Mouse (Mus musculus): ENCODE data around the gene Celf2. TPM values are rescaled to one million over a fixed set of nuclear protein-coding genes. Genes with fewer than 3 reads are reported as not detected.

The Celf2 gene
- polyA plus RNA-seq, 1 experiment = 127 TPM

DNA sequence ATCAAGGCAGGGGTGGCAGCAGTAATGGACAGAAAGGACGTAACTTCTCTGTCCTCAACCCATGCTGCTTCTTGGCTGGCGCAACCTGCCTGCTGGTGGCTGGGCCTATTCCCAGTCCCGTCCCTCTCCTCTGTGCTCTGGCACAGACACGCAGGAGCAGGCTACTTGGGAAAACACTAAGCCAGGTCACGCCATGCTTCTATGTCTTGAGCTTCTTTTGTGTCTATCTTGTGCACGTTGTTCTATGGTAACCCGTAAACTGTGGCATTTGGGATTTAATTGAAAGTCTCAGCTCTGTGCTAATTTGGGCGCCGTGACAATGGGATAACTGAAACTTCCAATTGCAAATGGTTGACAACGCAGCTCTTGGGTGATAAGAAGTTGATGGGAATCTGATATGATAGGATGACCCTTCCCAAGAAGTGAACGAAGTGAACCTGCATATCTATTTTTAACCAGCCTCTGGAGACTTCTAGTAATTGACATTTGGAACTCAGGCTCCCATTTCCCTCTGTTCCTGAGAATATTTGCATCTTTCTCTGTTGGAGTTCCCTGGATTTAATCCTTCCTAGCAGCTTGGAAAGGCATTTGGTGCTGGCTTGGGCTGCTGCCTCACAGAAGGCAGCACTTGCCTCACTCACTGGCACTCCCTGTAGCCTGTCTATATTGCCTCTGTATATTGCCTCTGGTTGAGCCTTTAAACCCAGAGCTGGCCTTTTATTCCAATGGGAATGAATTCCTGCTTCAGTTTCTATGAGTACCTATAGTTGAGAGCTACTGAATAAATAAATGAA is 335.9 kb downstream of the Celf2 start:
- Histone ChIP-seq H3K4me1 (ENCODE audit: control insufficient read depth, insufficient read depth, low read length) (no peaks in the 10 kb centered on the region), H3K27ac (ENCODE audit: insufficient read depth, low read depth, low read length) (no peak overlapping the region), H3K4me3 (ENCODE audit: insufficient read depth, low read length) (no peak overlapping the region)
- TF ChIP-seq CTCF (IDR thresholded peaks at IDR 0.05; ENCODE audit: low read depth, low read length) (no peak), POLR2A (IDR thresholded peaks at IDR 0.05; ENCODE audit: borderline replicate concordance, low read depth, low read length) (no peak)

DNA sequence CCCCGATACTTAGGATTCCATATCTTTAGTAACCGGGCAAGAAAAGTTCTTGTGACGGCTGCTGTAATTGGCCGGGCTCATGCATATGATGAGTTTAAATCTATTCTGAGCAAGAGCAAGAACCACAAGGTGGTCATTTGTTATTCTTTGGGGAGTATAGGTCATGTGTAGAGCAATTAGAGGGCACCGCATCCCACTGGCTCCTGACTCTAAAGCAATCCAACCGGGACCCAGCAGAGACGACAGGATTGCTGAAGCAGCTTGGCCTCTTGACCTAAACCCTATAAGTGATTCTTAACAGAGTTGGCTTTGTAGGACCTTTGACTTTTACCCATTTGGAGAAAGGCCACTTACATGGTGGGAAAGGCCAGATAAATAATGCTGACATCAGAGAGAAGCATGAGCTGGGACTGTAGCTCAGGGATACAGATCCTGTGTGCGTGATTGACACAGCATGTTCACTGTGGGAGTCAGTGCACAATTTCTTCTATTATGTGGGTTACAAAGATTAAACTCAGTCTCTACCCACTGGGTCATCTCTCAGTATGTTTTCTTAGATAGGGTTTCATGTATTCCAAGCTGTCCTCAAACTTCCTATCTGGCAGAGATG is 338.2 kb downstream of the Celf2 start:
- no peak overlapping the region for H3K4me3 ChIP-seq (ENCODE audit: insufficient read depth, low read length)
- H3K27ac ChIP-seq (ENCODE audit: insufficient read depth, low read depth, low read length) = no peak overlapping the region
- TF ChIP-seq CTCF (IDR thresholded peaks at IDR 0.05; ENCODE audit: low read depth, low read length) = no peak
- no peak for TF ChIP-seq POLR2A (IDR thresholded peaks at IDR 0.05; ENCODE audit: borderline replicate concordance, low read depth, low read length)
- no peaks in the 10 kb centered on the region for H3K4me1 ChIP-seq (ENCODE audit: control insufficient read depth, insufficient read depth, low read length)

DNA sequence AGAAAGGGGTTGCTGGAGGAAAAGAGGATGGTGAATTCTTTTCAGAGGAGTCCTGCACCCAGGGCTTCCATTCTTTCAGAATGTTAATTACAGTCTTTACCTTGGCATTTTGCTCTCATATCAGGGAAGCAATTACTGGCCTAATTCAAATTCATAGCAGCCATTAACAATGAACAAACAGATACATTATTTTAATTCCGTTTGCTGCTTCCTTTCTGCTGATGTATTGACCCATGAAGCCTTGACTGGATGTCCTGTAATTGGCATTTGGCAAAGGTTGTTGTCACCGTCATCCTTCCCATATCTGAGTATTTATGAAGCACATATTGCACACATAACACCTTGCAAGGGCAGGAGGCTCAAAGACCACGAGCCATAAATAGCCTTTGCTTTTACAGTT is 343.6 kb downstream of the Celf2 start:
- TF ChIP-seq POLR2A (IDR thresholded peaks at IDR 0.05; ENCODE audit: borderline replicate concordance, low read depth, low read length) = no peak
- no peak for TF ChIP-seq CTCF (IDR thresholded peaks at IDR 0.05; ENCODE audit: low read depth, low read length)
- H3K4me3 ChIP-seq (ENCODE audit: insufficient read depth, low read length) = no peak overlapping the region
- no peak overlapping the region for H3K27ac ChIP-seq (ENCODE audit: insufficient read depth, low read depth, low read length)
- no peaks in the 10 kb centered on the region for H3K4me1 ChIP-seq (ENCODE audit: control insufficient read depth, insufficient read depth, low read length)

DNA sequence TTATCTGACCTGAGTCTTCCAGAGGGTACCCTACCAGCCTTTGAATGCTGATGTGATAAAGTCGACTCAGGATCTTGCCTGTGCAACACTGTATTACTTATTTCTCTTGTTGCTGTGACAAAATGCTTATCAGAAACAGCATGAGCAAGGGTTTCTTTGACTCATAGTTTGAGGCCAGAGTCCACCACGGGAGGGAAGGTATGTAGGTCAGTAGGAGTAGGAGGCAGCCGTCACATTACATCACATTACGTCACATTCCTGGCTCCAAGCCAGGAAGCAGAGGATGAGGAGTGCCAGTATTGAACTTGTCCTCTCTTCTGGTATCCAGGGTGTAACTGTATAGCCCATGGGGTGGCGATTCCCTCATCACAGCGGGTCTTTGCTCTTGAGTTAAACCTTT is 349.3 kb downstream of the Celf2 start:
- Histone ChIP-seq H3K4me3 (ENCODE audit: insufficient read depth, low read length) (no peak overlapping the region), H3K27ac (ENCODE audit: insufficient read depth, low read depth, low read length) (no peak overlapping the region), H3K4me1 (ENCODE audit: control insufficient read depth, insufficient read depth, low read length) (no peaks in the 10 kb centered on the region)
- TF ChIP-seq CTCF (IDR thresholded peaks at IDR 0.05; ENCODE audit: low read depth, low read length) (no peak), POLR2A (IDR thresholded peaks at IDR 0.05; ENCODE audit: borderline replicate concordance, low read depth, low read length) (no peak)

DNA sequence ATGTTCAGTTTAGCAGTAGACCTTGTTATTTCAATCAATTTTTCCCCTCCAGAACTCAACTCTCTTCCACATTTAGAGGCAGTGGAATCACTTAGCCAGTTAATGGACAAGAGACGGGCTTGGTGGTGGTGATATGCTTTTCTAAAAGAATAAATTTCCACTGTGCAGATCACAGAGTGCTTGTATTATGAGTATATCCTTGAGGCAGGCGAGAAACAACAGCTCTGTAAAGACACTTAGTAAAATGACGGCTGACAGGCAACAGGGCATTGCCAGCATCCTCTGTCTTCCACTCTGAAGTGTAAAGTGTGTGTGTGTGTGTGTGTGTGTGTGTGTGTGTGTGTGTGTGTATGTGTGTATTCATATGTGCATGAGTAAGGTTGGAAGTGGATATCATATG is 362.1 kb downstream of the Celf2 start:
- Histone ChIP-seq H3K27ac (ENCODE audit: insufficient read depth, low read depth, low read length) (no peak overlapping the region), H3K4me1 (ENCODE audit: control insufficient read depth, insufficient read depth, low read length) (no peaks in the 10 kb centered on the region), H3K4me3 (ENCODE audit: insufficient read depth, low read length) (no peak overlapping the region)
- TF ChIP-seq CTCF (IDR thresholded peaks at IDR 0.05; ENCODE audit: low read depth, low read length) (no peak), POLR2A (IDR thresholded peaks at IDR 0.05; ENCODE audit: borderline replicate concordance, low read depth, low read length) (no peak)

DNA sequence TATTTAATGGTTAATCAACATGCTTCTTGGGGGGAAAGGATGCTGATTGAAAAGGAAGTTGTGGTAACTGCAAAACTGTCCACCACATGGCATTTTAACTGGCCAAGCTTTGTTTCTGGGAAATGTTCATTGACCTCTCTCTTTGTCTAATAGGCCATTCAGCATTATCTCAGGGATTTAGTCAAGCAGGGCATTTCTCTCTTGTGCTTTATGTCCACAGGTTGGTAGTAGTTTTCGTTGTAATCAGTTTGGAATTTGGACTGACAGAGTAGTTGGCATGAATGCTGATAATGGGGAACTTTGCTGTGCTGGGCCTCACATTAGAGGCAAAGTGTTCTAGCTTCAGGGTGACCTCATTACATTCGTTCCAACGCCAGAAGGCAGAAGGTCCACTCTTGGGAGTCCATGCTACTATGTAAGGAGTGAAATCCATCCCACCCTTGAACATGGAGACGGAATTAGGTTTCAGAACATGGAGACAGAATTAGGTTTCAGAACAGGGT is 363.8 kb downstream of the Celf2 start:
- Histone ChIP-seq H3K27ac (ENCODE audit: insufficient read depth, low read depth, low read length) (no peak overlapping the region), H3K4me3 (ENCODE audit: insufficient read depth, low read length) (no peak overlapping the region), H3K4me1 (ENCODE audit: control insufficient read depth, insufficient read depth, low read length) (no peaks in the 10 kb centered on the region)
- TF ChIP-seq CTCF (IDR thresholded peaks at IDR 0.05; ENCODE audit: low read depth, low read length) = no peak
- no peak for TF ChIP-seq POLR2A (IDR thresholded peaks at IDR 0.05; ENCODE audit: borderline replicate concordance, low read depth, low read length)

DNA sequence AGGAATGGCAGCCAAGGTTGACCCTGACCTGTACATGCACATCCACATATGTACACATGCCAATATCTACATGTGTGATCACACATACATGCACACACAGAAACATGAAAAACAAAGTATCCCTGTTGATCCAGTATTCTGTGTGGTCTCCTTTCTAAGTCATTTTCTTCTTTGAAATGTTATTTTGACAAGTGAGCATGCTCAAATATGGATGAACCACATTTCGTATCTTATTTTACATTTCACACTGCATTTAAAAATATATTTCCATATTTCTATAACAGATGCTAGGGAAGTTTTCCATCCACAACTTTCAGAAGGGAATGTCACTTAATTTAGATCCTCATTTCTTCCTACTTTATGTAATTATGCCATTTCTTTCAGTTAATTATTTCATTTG is 364.5 kb downstream of the Celf2 start:
- H3K27ac ChIP-seq (ENCODE audit: insufficient read depth, low read depth, low read length) = no peak overlapping the region
- TF ChIP-seq CTCF (IDR thresholded peaks at IDR 0.05; ENCODE audit: low read depth, low read length) (no peak), POLR2A (IDR thresholded peaks at IDR 0.05; ENCODE audit: borderline replicate concordance, low read depth, low read length) (no peak)
- H3K4me1 ChIP-seq (ENCODE audit: control insufficient read depth, insufficient read depth, low read length) = no peaks in the 10 kb centered on the region
- no peak overlapping the region for H3K4me3 ChIP-seq (ENCODE audit: insufficient read depth, low read length)

DNA sequence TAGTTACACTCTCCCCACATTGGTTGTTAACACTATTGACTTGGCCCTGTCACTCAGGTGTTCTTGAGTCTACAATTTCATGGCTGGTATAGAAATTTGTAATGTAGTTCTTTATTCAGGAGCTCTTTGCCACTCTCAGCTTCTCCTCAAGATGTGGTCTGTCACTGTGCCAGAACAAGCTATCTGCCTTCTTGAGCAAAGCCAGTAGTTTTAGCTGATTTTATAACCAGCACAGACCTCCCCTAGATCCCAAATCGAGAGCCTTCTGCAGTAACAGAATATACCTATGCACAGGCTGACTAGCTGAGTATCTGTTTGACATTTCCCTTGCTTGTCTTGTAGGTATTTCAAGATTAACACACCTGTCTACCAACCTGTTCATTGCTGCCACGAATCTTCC is 386.0 kb downstream of the Celf2 start:
- TF ChIP-seq CTCF (IDR thresholded peaks at IDR 0.05; ENCODE audit: low read depth, low read length) = no peak
- no peak for TF ChIP-seq POLR2A (IDR thresholded peaks at IDR 0.05; ENCODE audit: borderline replicate concordance, low read depth, low read length)
- H3K4me1 ChIP-seq (ENCODE audit: control insufficient read depth, insufficient read depth, low read length) = no peaks in the 10 kb centered on the region
- no peak overlapping the region for H3K27ac ChIP-seq (ENCODE audit: insufficient read depth, low read depth, low read length)
- H3K4me3 ChIP-seq (ENCODE audit: insufficient read depth, low read length) = no peak overlapping the region

DNA sequence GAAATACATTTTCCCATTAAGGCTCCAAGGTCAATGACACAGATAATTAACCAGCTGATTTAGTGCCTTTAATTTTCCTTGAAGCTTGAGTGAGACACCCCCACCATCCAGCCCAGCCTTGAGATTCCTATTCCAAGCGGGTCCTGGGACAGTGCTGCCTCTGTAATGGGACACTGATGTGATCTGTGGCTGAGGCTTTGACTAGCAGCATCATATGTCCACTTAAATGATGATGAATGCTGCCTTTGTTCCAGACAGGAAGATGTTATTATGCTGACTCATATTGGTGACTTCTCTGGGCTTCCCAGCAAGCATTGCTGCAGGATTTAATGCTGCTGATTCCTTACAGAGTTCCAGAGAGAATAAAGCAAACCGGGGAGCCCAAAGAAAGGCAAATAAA is 393.6 kb downstream of the Celf2 start:
- TF ChIP-seq POLR2A (IDR thresholded peaks at IDR 0.05; ENCODE audit: borderline replicate concordance, low read depth, low read length) (no peak), CTCF (IDR thresholded peaks at IDR 0.05; ENCODE audit: low read depth, low read length) (no peak)
- no peak overlapping the region for H3K27ac ChIP-seq (ENCODE audit: insufficient read depth, low read depth, low read length)
- H3K4me1 ChIP-seq (ENCODE audit: control insufficient read depth, insufficient read depth, low read length) = no peaks in the 10 kb centered on the region
- H3K4me3 ChIP-seq (ENCODE audit: insufficient read depth, low read length) = no peak overlapping the region

DNA sequence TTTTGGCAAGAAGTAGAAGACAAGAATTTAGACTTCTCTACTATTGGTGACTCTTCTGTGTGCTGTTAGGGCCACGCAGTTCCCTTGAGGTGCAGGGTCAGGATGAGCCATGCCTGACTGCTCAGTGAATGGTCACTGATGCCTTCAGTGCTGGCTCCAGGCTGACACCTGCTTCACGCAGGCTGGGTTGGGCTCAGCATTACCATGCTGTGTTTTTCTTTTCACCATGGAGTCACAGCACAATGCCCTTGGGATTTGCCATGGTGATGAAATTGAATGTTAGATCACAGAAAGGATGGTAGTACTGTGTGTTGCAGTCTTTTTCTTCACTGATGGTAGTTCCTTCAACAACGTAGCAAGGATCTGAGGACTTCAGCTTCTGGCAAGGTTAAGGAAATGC is 394.2 kb downstream of the Celf2 start:
- no peak overlapping the region for H3K27ac ChIP-seq (ENCODE audit: insufficient read depth, low read depth, low read length)
- no peaks in the 10 kb centered on the region for H3K4me1 ChIP-seq (ENCODE audit: control insufficient read depth, insufficient read depth, low read length)
- TF ChIP-seq CTCF (IDR thresholded peaks at IDR 0.05; ENCODE audit: low read depth, low read length) (no peak), POLR2A (IDR thresholded peaks at IDR 0.05; ENCODE audit: borderline replicate concordance, low read depth, low read length) (no peak)

More for the DNA sequence above, 394.2 kb downstream of the Celf2 start:
- H3K4me3 ChIP-seq (ENCODE audit: insufficient read depth, low read length) = no peak overlapping the region

Measured in bone marrow macrophage, adult 2 months (primary cell).